Mouse (Mus musculus): ENCODE results near the gene Rbms1.

- TF ChIP-seq GATA1 (IDR thresholded peaks at IDR 0.05; ENCODE audit: low read length) (no peak), TAL1 (IDR thresholded peaks at IDR 0.05; ENCODE audit: low read length) (no peak)
These were observed 211.7 kb downstream of the Rbms1 start for GRCm38 (mm10) chr2:60751274-60751673.

All from erythroblast, embryonic 14.5 days (primary cell).